Mouse (Mus musculus) heart, postnatal 0 days (tissue): ENCODE measurements around the gene Tnfrsf25.

Experiments used
- CTCF ChIP-seq: IDR thresholded peaks from 2 replicates; pipeline ENCODE4 v1.5.1; 2016; ENCODE audit warnings: antibody characterized with exemption, control low read depth, low read depth
- EP300 ChIP-seq: IDR thresholded peaks from 2 replicates; pipeline ENCODE4 v1.6.1; 2016; ENCODE audit warnings: antibody characterized with exemption, low read depth

GRCm38 (mm10) chr4:152155019-152155418, 39.3 kb downstream of the Tnfrsf25 start:
- TF ChIP-seq CTCF (no peak), EP300 (no peak)
